In genomic region chr2:159448976-159449375, GRCm38 (mm10) we compare ENCODE assay signal across 20 mouse cellular contexts.
DNase-seq lines count a peak whose midpoint lies in the region; ATAC-seq and TF ChIP-seq lines count a peak whose summit lies in the region.
"Had no signal": no experiment of that assay in that cellular context is flagged by ENCODE, and none has a peak within 500 bp of the region (broad histone marks: within the 10 kb centered on the region; RNA-seq: fewer than 3 reads in every experiment).

No protein-coding gene starts in this region.

- no peak for TF ChIP-seq CTCF in kidney, adult 2 months (conservative IDR thresholded peaks at IDR 0.05; ENCODE audit: insufficient read depth, insufficient read length, low read depth, low read length)

- H3K4me1 ChIP-seq in kidney, adult 2 months (ENCODE audit: control insufficient read depth, insufficient read depth, low read length) = peaks cover 4% of the 10 kb centered on the region; the same call in 1 of the 2 replicates
- peaks cover 3% of the 10 kb centered on the region; the same call in 1 of the 2 replicates for H3K4me1 ChIP-seq in neural tube, embryonic 15.5 days

- TF ChIP-seq POLR2A in kidney, adult 2 months (IDR thresholded peaks at IDR 0.05; ENCODE audit: low read depth, low read length) = no peak

- no peaks in the 10 kb centered on the region for H3K27me3 ChIP-seq in kidney, adult 2 months (replicated peaks; ENCODE audit: control insufficient read depth, insufficient read depth, low read length)
- no peaks in the 10 kb centered on the region for H3K27me3 ChIP-seq in neural tube, embryonic 15.5 days (replicated peaks)
- H3K27me3 ChIP-seq: Patski had no signal

- no peak overlapping the region for H3K9ac ChIP-seq in neural tube, embryonic 15.5 days (replicated peaks)

- H3K4me2 ChIP-seq in neural tube, embryonic 15.5 days = no peak overlapping the region

- WGBS in kidney, adult 2 months = 60% methylated on average over 5 of the region's 5 CpGs
- WGBS in neural tube, embryonic 15.5 days = 90% methylated on average over 5 of the region's 5 CpGs

- no peaks in the 10 kb centered on the region for H3K9me3 ChIP-seq in neural tube, embryonic 15.5 days (replicated peaks)

- no peak overlapping the region for H3K27ac ChIP-seq in kidney, adult 2 months (ENCODE audit: insufficient read depth, low read depth, low read length)
- H3K27ac ChIP-seq in neural tube, embryonic 15.5 days (replicated peaks) = no peak overlapping the region

- no peak for ATAC-seq in neural tube, embryonic 15.5 days (ENCODE audit: low FRiP score)
- ATAC-seq: activated CD4-positive, CD25-positive, alpha-beta regulatory T cell, adult 4 months; CD4-positive, CD25-positive, alpha-beta regulatory T cell, adult 4 months; Patski had no signal

- no peak overlapping the region for H3K4me3 ChIP-seq in kidney, adult 2 months (ENCODE audit: insufficient read depth, low read depth, low read length)
- no peak overlapping the region for H3K4me3 ChIP-seq in neural tube, embryonic 15.5 days (replicated peaks)

- peak; percentile 52 for DNase-seq in kidney, adult 2 months
- no peak for DNase-seq in kidney, postnatal 14 days
- DNase-seq in kidney, adult 9 months = peak; percentile 50
- DNase-seq in kidney, postnatal 4 days = no peak
- peak; percentile 3 for DNase-seq in neural tube, embryonic 10.5 days (ENCODE audit: extremely low spot score, low spot score)
- DNase-seq: adrenal gland, adult 2 months; adrenal gland, adult 8-10 months; adrenal gland, postnatal 10 days; adrenal gland, postnatal 14 days; adrenal gland, postnatal 25 days; adrenal gland, postnatal 36 days; B cell, adult 2 months; cerebellum, adult 11 months; cerebellum, adult 11-12 months; cerebellum, adult 18-20 months had no signal

- no peaks in the 10 kb centered on the region for H3K36me3 ChIP-seq in kidney, adult 2 months (ENCODE audit: control insufficient read depth, insufficient read depth, low read length)
- H3K36me3 ChIP-seq in neural tube, embryonic 15.5 days = no peaks in the 10 kb centered on the region
- H3K36me3 ChIP-seq: G1E had no signal

Comparison
In these comparisons a context has a peak if more than half of its experiments do, and no peak if none do; other contexts are left out.
1. DNase-seq: peak in kidney, adult 2 months (single experiment), kidney, adult 9 months (single experiment) and neural tube, embryonic 10.5 days (single experiment); none in kidney, postnatal 14 days (single experiment) and kidney, postnatal 4 days (0 of 2).